Mouse (Mus musculus) forebrain, embryonic 14.5 days (tissue): ENCODE results near the gene Grasp. TPM values are rescaled to one million over a fixed set of nuclear protein-coding genes. Genes with fewer than 3 reads are reported as not detected.
A peak's percentile ranks its signal among the peaks of the same experiment; 100 is the strongest.

Experiments
- ATAC-seq: fragments of 200-750 bp; cut with Nextera tagmentation; 2 replicates; pipeline ENCODE4 v1.8.0; 2017; ENCODE audit warnings: mild to moderate bottlenecking, moderate library complexity
- DNase-seq: peaks from one replicate; pipeline ENCODE4 v3.0.0-alpha.2; 2015; ENCODE audit warnings: low spot score
- H3K27ac ChIP-seq: fragments of 300-500 bp; sonication (generic); 2 replicates; pipeline ENCODE4 v1.5.1; 2014; ENCODE audit warnings: low read depth, mild to moderate bottlenecking, control low read depth, low read length, moderate library complexity
- H3K27me3 ChIP-seq: fragments of 300-500 bp; sonication (generic); replicated peaks from 2 replicates; pipeline ENCODE4 v1.6.1; 2014; ENCODE audit warnings: low read length, control low read depth, mixed read lengths; ENCODE audit not compliant: control insufficient read depth, insufficient read depth
- H3K36me3 ChIP-seq: fragments of 300-500 bp; sonication (generic); 2 replicates; pipeline ENCODE4 v1.6.1; 2014; ENCODE audit warnings: low read length, control low read depth; ENCODE audit not compliant: control insufficient read depth, insufficient read depth
- H3K4me1 ChIP-seq: fragments of 300-500 bp; sonication (generic); 2 replicates; pipeline ENCODE4 v1.6.1; 2014; ENCODE audit warnings: antibody characterized with exemption, low read length, control low read depth; ENCODE audit not compliant: control insufficient read depth, insufficient read depth
- H3K4me2 ChIP-seq: fragments of 300-500 bp; sonication (generic); 2 replicates; pipeline ENCODE4 v1.6.1; 2014; ENCODE audit warnings: mild to moderate bottlenecking, control low read depth, low read length
- H3K4me3 ChIP-seq: fragments of 300-500 bp; sonication (generic); 2 replicates; pipeline ENCODE4 v1.5.1; 2014; ENCODE audit warnings: low read depth, low read length, control low read depth
- H3K9ac ChIP-seq: fragments of 300-500 bp; sonication (generic); 2 replicates; pipeline ENCODE4 v1.6.1; 2014; ENCODE audit warnings: mild to moderate bottlenecking, low read length, control low read depth, moderate library complexity
- H3K9me3 ChIP-seq: fragments of 300-500 bp; sonication (generic); replicated peaks from 2 replicates; pipeline ENCODE4 v1.6.1; 2016; ENCODE audit warnings: low read length, control low read depth, mixed read lengths; ENCODE audit not compliant: control insufficient read depth
- WGBS: fragments of 180-500 bp; shearing (Covaris S2); extraction: QIAGEN DNeasy Blood & Tissue Kit; methylation state at CpG from one replicate; pipeline ENCODE4 v1.1.7; 2014; 5-methylcytosine and 5-hydroxymethylcytosine counted together
- polyA plus RNA-seq: library from polyadenylated mRNA; unstranded; fragments of >200 nt; fragmentation: Nextera tagmentation; extraction: Ambion mirVana; gene quantifications from 2 replicates; pipeline ENCODE4 v1.2.1, GENCODE M21; 2014

The Grasp gene
- polyA plus RNA-seq, 1 experiment from 2014 or later: 0.93 TPM

DNA sequence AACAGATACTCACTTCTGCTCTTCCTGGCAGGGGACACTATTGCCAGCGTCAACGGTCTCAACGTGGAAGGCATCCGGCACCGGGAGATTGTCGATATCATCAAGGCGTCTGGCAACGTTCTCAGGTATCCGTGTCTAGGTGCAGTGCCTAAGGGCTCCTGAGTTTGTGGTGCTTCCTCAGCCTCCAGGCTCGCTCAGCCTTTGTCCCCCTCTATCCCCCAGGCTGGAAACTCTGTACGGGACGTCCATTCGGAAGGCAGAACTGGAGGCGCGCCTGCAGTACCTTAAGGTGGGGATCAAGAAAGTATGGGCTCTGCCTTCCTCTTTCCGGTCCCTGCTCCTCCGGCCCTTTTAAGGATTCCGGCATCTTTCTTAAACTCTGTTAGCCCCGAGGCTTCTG, 6.5 kb downstream of the Grasp start:
- Histone ChIP-seq H3K27ac (no peak overlapping the region), H3K9me3 (no peaks in the 10 kb centered on the region), H3K4me2 (no peak overlapping the region), H3K36me3 (0 out of 2 replicates have a peak, but pooled peaks cover 5% of the 10 kb centered on the region), H3K4me3 (no peak overlapping the region), H3K9ac (no peak overlapping the region), H3K27me3 (no peaks in the 10 kb centered on the region), H3K4me1 (peaks cover 4% of the 10 kb centered on the region; the same call in 1 of the 2 replicates)
- 96% methylated on average over 19 of the region's 19 CpGs for WGBS
- ATAC-seq (no peak), DNase-seq (no peak)

DNA sequence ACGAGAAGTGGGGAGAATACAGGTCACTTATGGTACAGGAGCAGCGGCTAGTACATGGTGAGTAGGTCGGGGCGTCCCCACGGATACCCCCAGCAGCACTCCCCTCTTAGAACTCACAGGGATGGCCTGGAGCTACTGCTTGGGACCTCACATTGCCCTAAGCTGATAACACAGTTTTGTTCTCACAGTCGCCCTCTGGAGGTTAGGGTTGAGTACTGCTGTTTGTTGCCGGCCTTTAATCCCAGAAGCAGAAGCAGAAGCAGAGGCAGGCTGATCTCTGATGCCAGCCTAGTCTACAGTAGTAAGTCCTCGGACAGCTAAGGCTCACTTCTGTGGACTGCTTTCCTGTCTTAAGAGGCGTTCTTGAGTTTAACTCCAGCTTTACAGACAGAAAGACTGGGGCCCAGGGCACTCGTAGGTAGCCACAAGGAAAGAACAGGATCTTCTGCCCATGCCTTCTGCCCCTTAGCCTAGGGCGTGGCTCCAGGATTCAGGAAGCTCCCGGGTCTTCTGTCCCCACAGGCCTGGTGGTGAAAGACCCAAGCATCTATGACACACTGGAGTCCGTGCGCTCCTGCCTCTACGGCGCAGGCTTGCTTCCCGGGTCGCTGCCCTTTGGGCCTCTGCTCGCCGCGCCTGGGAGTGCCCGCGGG, 7.1 kb downstream of the Grasp start:
- no peak overlapping the region for H3K9ac ChIP-seq
- WGBS: 86% methylated on average over 23 of the region's 23 CpGs
- no peak for ATAC-seq

DNA sequence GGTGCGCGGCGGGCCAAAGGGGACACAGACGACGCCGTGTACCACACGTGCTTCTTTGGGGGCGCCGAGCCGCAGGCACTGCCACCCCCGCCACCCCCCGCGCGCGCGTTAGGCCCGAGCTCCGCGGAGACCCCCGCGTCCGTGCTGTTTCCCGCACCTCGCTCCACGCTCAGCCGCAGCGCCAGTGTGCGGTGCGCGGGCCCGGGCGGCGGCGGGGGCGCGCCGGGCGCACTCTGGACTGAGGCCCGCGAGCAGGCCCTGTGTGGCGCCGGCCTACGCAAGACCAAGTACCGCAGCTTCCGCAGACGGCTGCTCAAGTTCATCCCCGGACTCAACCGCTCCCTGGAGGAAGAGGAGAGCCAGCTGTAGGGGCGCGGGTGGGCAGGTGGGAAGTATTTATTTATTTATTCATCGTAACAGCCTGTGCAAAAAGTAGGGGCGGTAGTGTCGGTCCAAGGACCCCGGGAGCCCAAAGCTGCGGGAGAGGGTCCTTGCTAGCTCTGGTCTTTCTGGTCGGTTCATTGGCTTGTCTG, 7.7 kb downstream of the Grasp start:
- H3K36me3 ChIP-seq: 0 out of 2 replicates have a peak, but pooled peaks cover 5% of the 10 kb centered on the region
- H3K9ac ChIP-seq: no peak overlapping the region
- ATAC-seq: no peak
- no peak overlapping the region for H3K27ac ChIP-seq
- no peak for DNase-seq
- WGBS: 71% methylated on average over 56 of the region's 56 CpGs
- H3K27me3 ChIP-seq: no peaks in the 10 kb centered on the region
- H3K4me3 ChIP-seq: no peak overlapping the region
- peak overlapping the region; percentile 22; the same call in 1 of the 2 replicates for H3K4me2 ChIP-seq
- H3K9me3 ChIP-seq: no peaks in the 10 kb centered on the region
- H3K4me1 ChIP-seq: peaks cover 4% of the 10 kb centered on the region; the same call in 1 of the 2 replicates

More for the DNA sequence above, 7.1 kb downstream of the Grasp start:
- no peaks in the 10 kb centered on the region for H3K9me3 ChIP-seq
- H3K27ac ChIP-seq: no peak overlapping the region
- no peaks in the 10 kb centered on the region for H3K27me3 ChIP-seq
- H3K36me3 ChIP-seq: 0 out of 2 replicates have a peak, but pooled peaks cover 5% of the 10 kb centered on the region
- no peak overlapping the region for H3K4me3 ChIP-seq
- DNase-seq: no peak
- peak overlapping the region; percentile 22; the same call in 1 of the 2 replicates for H3K4me2 ChIP-seq
- peaks cover 4% of the 10 kb centered on the region; the same call in 1 of the 2 replicates for H3K4me1 ChIP-seq

DNA sequence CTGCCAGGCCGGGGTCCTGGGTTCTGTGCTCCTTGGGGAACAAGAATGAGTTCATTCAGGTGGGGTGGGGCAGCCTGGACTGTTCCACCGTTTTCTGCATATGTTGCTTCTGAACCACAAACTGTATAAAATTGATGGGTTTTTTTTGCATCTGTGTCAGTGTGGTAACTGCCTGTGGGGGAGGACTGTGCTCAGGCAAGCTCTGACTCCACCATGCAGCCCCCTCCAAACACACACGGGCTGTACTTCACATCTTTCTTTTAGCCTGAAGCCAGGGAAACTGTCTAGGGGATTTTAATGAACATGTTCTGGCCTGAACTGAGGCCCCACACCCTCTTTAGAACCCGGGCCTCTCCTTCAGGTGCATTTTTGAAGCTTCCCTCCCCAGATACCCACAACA, 8.6 kb downstream of the Grasp start:
- Histone ChIP-seq H3K27me3 (no peaks in the 10 kb centered on the region), H3K4me3 (no peak overlapping the region), H3K4me2 (no peak overlapping the region), H3K36me3 (0 out of 2 replicates have a peak, but pooled peaks cover 5% of the 10 kb centered on the region), H3K9me3 (no peaks in the 10 kb centered on the region), H3K4me1 (peaks cover 4% of the 10 kb centered on the region; the same call in 1 of the 2 replicates), H3K9ac (no peak overlapping the region), H3K27ac (no peak overlapping the region)
- ATAC-seq (no peak), DNase-seq (no peak)
- 80% methylated on average over 4 of the region's 4 CpGs for WGBS

DNA sequence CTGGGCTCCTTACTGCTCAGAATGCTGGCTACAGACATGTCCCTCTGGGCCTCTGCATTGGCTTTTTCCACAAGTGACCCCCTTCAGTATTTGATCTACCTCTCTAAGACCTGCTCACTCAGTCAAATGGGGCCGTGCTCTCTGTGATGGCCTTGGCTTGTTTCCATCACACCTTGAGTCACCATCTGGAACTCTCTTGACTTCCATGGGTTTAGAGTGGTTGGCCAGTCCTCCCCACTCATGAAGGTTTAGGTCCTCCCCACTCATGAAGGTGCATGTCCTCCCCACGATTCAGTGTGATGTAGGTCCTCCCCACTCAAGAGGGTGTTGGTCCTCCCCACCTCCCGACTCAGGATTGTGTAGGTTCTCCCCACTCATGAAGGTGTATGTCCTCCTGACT, 9.2 kb downstream of the Grasp start:
- peaks cover 4% of the 10 kb centered on the region; the same call in 1 of the 2 replicates for H3K4me1 ChIP-seq
- ATAC-seq: no peak
- no peak overlapping the region for H3K9ac ChIP-seq
- DNase-seq: no peak
- no peak overlapping the region for H3K4me2 ChIP-seq
- WGBS: 93% methylated on average over 3 of the region's 3 CpGs
- no peak overlapping the region for H3K27ac ChIP-seq
- no peaks in the 10 kb centered on the region for H3K9me3 ChIP-seq
- 0 out of 2 replicates have a peak, but pooled peaks cover 2% of the 10 kb centered on the region for H3K27me3 ChIP-seq
- 0 out of 2 replicates have a peak, but pooled peaks cover 5% of the 10 kb centered on the region for H3K36me3 ChIP-seq
- H3K4me3 ChIP-seq: no peak overlapping the region

DNA sequence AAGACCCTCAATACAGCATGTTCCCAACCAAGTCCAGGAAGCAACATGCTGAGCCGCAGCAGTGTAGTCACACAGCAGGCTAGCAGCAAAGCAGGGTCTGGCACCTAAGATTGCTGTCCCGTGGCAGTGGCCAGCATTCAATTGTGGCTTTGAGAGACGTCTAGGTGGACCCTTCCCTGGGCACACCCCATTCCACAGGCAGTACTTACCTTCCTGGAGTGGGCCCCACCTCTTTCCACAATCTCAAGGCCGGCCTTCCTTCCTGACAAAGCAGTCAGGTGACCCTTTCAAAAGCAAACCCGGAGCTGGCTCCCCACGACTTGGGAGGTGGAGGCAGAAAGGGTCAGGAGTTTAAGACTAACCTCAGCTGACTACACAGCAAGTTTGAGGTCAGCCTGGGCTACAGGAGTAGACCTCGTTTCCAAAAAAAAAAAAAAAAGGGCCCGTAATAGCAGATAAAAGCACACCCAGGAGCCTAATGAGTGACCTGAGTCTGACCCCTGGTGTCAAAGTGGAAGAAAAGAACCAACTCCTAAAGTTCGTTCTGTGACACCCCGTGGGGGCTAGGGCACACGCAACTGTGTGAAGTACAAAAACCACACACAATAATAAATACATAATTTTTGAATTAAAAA, 9.8 kb downstream of the Grasp start:
- H3K27ac ChIP-seq: no peak overlapping the region
- ATAC-seq: no peak

DNA sequence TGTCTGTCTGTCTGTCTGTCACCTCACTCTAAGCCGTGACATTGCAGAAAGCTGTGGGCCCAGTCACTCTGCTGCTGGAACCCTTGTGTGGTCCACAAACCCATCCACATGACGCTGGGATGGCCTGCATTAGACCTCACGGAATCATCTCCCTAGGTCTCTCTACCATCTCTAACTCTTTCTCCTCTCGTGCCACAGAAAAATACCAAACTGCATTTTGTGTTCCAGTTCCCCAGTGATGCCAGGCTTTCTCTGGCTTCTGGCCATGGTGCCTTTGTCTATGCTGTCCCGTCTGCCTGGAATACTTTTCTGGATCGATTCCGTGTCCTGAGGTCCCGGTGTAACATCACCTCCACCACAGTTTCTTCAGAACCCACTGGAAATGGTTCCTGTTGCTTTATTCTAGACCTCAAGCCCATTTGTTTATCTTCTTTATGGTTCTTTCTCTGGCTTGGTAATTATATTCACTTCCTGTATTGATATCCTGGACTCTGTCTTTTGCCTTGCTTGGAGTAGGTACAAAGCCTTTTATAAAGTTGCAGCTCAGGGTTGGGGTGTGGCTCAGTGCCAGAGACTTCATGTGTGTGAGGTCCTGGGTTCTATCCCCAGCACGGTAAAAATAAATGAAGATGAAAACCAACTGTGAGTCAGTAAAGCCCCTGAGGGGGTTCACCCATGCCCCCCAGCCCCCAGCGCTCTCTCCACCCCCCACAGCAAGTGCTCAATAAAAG, 10.8 kb downstream of the Grasp start:
- Histone ChIP-seq H3K27me3 (0 out of 2 replicates have a peak, but pooled peaks cover 2% of the 10 kb centered on the region), H3K27ac (no peak overlapping the region), H3K36me3 (0 out of 2 replicates have a peak, but pooled peaks cover 5% of the 10 kb centered on the region), H3K4me3 (no peak overlapping the region), H3K9ac (no peak overlapping the region), H3K4me2 (no peak overlapping the region), H3K4me1 (peaks cover 4% of the 10 kb centered on the region; the same call in 1 of the 2 replicates), H3K9me3 (no peaks in the 10 kb centered on the region)
- 56% methylated on average over 10 of the region's 10 CpGs for WGBS
- DNase-seq (no peak), ATAC-seq (no peak)

More for the DNA sequence above, 9.8 kb downstream of the Grasp start:
- no peak overlapping the region for H3K4me2 ChIP-seq
- 0 out of 2 replicates have a peak, but pooled peaks cover 5% of the 10 kb centered on the region for H3K36me3 ChIP-seq
- peaks cover 4% of the 10 kb centered on the region; the same call in 1 of the 2 replicates for H3K4me1 ChIP-seq
- no peak overlapping the region for H3K9ac ChIP-seq
- 18% methylated on average over 11 of the region's 11 CpGs for WGBS
- DNase-seq: no peak
- no peak overlapping the region for H3K4me3 ChIP-seq
- H3K9me3 ChIP-seq: no peaks in the 10 kb centered on the region
- H3K27me3 ChIP-seq: 0 out of 2 replicates have a peak, but pooled peaks cover 2% of the 10 kb centered on the region

DNA sequence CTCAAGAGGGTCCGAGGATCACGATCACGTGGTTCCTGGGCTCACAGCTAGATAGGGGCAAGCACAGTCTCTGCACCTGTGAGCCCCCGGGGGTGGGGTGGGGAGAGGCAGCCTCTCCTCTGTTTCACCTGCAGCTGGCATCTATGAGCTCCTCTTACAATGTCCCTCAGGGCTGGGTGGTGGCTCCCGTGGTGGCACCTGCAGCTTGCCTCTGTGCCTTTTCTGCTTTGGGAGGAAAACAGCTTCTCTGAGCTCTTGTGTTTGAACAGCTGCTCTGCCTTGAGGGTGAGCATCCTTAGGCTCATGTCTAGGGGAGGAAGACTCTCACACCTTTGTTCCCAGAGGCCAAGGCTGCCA, 11.3 kb downstream of the Grasp start:
- DNase-seq (no peak), ATAC-seq (no peak)
- H3K9ac ChIP-seq: no peak overlapping the region
- no peak overlapping the region for H3K27ac ChIP-seq
- no peaks in the 10 kb centered on the region for H3K9me3 ChIP-seq
- H3K27me3 ChIP-seq: 0 out of 2 replicates have a peak, but pooled peaks cover 2% of the 10 kb centered on the region
- no peak overlapping the region for H3K4me2 ChIP-seq
- 34% methylated on average over 5 of the region's 5 CpGs for WGBS
- peaks cover 4% of the 10 kb centered on the region; the same call in 1 of the 2 replicates for H3K4me1 ChIP-seq
- H3K4me3 ChIP-seq: no peak overlapping the region
- H3K36me3 ChIP-seq: 0 out of 2 replicates have a peak, but pooled peaks cover 5% of the 10 kb centered on the region
